15 mouse cellular contexts compared by ENCODE assay signal in the genomic region with DNA sequence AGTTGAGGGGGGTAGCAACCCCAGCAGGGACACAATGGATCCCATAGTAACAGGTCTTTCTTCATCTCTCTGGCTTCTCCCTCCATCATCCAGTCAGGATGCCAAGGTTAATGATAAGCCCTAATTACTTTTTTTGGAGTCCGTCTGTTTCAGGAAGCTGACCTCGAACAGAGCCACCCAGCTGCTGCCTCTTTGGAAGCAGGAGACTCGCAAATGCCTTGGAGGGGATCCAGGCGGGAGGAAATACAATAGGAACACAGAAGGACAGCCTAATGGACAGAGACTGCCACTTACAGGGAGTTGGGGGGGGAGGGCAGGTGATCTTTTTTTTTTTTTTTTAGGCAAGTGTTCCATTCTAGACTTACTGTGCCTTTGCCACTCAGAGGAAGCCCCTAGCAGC. TPM values are rescaled to one million over a fixed set of nuclear protein-coding genes. Genes with fewer than 3 reads are reported as not detected.
DNase-seq lines count a peak whose midpoint lies in the region; ATAC-seq and TF ChIP-seq lines count a peak whose summit lies in the region.
"Had no signal": no experiment of that assay in that cellular context is flagged by ENCODE, and none has a peak within 500 bp of the region (broad histone marks: within the 10 kb centered on the region; RNA-seq: fewer than 3 reads in every experiment).

No protein-coding gene starts in this region.

- H3K27me3 ChIP-seq in kidney, adult 2 months (replicated peaks; ENCODE audit: control insufficient read depth, insufficient read depth, low read length) = no peaks in the 10 kb centered on the region
- H3K27me3 ChIP-seq in kidney, embryonic 14.5 days (ENCODE audit: control insufficient read depth, insufficient read depth, low read length) = peaks cover 2% of the 10 kb centered on the region; the same call in 1 of the 2 replicates
- H3K27me3 ChIP-seq: hindbrain, embryonic 15.5 days; liver, embryonic 13.5 days had no signal

- no peak for TF ChIP-seq CTCF in kidney, adult 2 months (conservative IDR thresholded peaks at IDR 0.05; ENCODE audit: insufficient read depth, insufficient read length, low read depth, low read length)

- H3K4me1 ChIP-seq in kidney, adult 2 months (ENCODE audit: control insufficient read depth, insufficient read depth, low read length) = no peaks in the 10 kb centered on the region
- H3K4me1 ChIP-seq in kidney, embryonic 14.5 days (ENCODE audit: control insufficient read depth, insufficient read depth, low read length) = no peaks in the 10 kb centered on the region
- H3K4me1 ChIP-seq: liver, embryonic 13.5 days; megakaryocyte, embryonic 14.5 days had no signal

- H3K9me3 ChIP-seq in kidney, embryonic 14.5 days (ENCODE audit: control insufficient read depth, low read length) = no peaks in the 10 kb centered on the region
- H3K9me3 ChIP-seq: hindbrain, embryonic 15.5 days; liver, embryonic 13.5 days; megakaryocyte, embryonic 14.5 days had no signal

- intact Hi-C loops in gastrocnemius, postnatal 36 days (cut with DNase I) = no loop called here

- no peak for ATAC-seq in kidney, embryonic 14.5 days (ENCODE audit: low FRiP score, low TSS enrichment)

- H3K9ac ChIP-seq in kidney, embryonic 14.5 days (ENCODE audit: low read depth, low read length) = no peak overlapping the region
- H3K9ac ChIP-seq: hindbrain, embryonic 15.5 days; liver, embryonic 13.5 days had no signal

- no peak overlapping the region for H3K27ac ChIP-seq in kidney, adult 2 months (ENCODE audit: insufficient read depth, low read depth, low read length)
- H3K27ac ChIP-seq in kidney, embryonic 14.5 days (ENCODE audit: low read depth, low read length) = no peak overlapping the region
- H3K27ac ChIP-seq: hindbrain, embryonic 15.5 days; liver, embryonic 13.5 days had no signal

- DNase-seq in kidney, adult 2 months = peak; percentile 19
- peak; percentile 38 for DNase-seq in right cerebral cortex, postnatal 14 days
- no peak for DNase-seq in right cerebral cortex, postnatal 25 days
- peak; percentile 95 for DNase-seq in cerebellum, adult 9-10 months
- peak; percentile 82 for DNase-seq in testis, postnatal 14 days (ENCODE audit: low spot score)
- DNase-seq in lung, postnatal 4 days = no peak
- no peak for DNase-seq in gastrocnemius, postnatal 36 days
- DNase-seq: liver, embryonic 13.5 days; thymus, adult 2 months had no signal

- no peak for TF ChIP-seq POLR2A in kidney, adult 2 months (IDR thresholded peaks at IDR 0.05; ENCODE audit: low read depth, low read length)

- no peaks in the 10 kb centered on the region for H3K36me3 ChIP-seq in kidney, adult 2 months (ENCODE audit: control insufficient read depth, insufficient read depth, low read length)
- H3K36me3 ChIP-seq in kidney, embryonic 14.5 days (ENCODE audit: control insufficient read depth, insufficient read depth, low read length) = no peaks in the 10 kb centered on the region
- H3K36me3 ChIP-seq: hindbrain, embryonic 15.5 days; liver, embryonic 13.5 days had no signal

- WGBS in kidney, adult 2 months = 10% methylated on average over 4 of the region's 4 CpGs
- WGBS in kidney, embryonic 14.5 days = 22% methylated on average over 4 of the region's 4 CpGs

- no peak overlapping the region for H3K4me2 ChIP-seq in kidney, embryonic 14.5 days (replicated peaks; ENCODE audit: low read depth, low read length)
- H3K4me2 ChIP-seq: hindbrain, embryonic 15.5 days; liver, embryonic 13.5 days had no signal

- no peak overlapping the region for H3K4me3 ChIP-seq in kidney, adult 2 months (ENCODE audit: insufficient read depth, low read depth, low read length)
- H3K4me3 ChIP-seq in kidney, embryonic 14.5 days (ENCODE audit: low read length) = no peak overlapping the region
- H3K4me3 ChIP-seq: hindbrain, embryonic 15.5 days; liver, embryonic 13.5 days; megakaryocyte, embryonic 14.5 days had no signal

RNA-seq across cellular contexts. Expression of a gene that starts 40.2 kb away (rescaled TPM):
- 0.80 and 0.83 TPM in 2 replicates for polyA plus RNA-seq in kidney, adult 2 months (2012; rRNA removed)
- polyA plus RNA-seq in kidney, embryonic 14.5 days (2014; fragmentation: Nextera tagmentation; extraction: Ambion mirVana) = not detected in 2 replicates
- not detected for total RNA-seq in gastrocnemius, postnatal 36 days (2021)
- total RNA-seq: common myeloid progenitor, adult 5-6 weeks had no signal

RNA-seq across cellular contexts. Expression of a gene that starts 55.4 kb away (rescaled TPM):
- polyA plus RNA-seq in kidney, adult 2 months (2012; rRNA removed) = not detected in 2 replicates
- not detected in 2 replicates for polyA plus RNA-seq in kidney, embryonic 14.5 days (2014; fragmentation: Nextera tagmentation; extraction: Ambion mirVana)
- total RNA-seq in gastrocnemius, postnatal 36 days (2021) = not detected
- total RNA-seq: common myeloid progenitor, adult 5-6 weeks; layer of hippocampus, adult 18-20 months had no signal
- polyA plus RNA-seq: hindbrain, embryonic 15.5 days; liver, embryonic 13.5 days; neural tube, embryonic 11.5 days had no signal

Comparison
In these comparisons a context has a peak if more than half of its experiments do, and no peak if none do; other contexts are left out.
1. DNase-seq: peak in kidney, adult 2 months (single experiment), right cerebral cortex, postnatal 14 days (single experiment), cerebellum, adult 9-10 months (single experiment) and testis, postnatal 14 days (single experiment); none in right cerebral cortex, postnatal 25 days (single experiment), lung, postnatal 4 days (0 of 2) and gastrocnemius, postnatal 36 days (0 of 2).